Mouse (Mus musculus) liver, embryonic 16.5 days (tissue): ENCODE measurements at regions not wholly inside any gene's neighbourhood (a gene's known extent, or its start where the extent isn't known, plus 50 kb on each side); places are given as distances from the start of the nearest gene placed in this dataset.
A peak's percentile ranks its signal among the peaks of the same experiment; 100 is the strongest.

Source experiments
- ATAC-seq: fragments of 200-750 bp; cut with Nextera tagmentation; 2 replicates; pipeline ENCODE4 v1.8.0; 2017; ENCODE audit warnings: low read depth, mild to moderate bottlenecking, moderate number of reproducible peaks, moderate library complexity
- H3K27ac ChIP-seq: fragments of 300-500 bp; sonication (generic); 2 replicates; pipeline ENCODE4 v1.5.1; 2014; ENCODE audit warnings: mild to moderate bottlenecking, low read length
- H3K27me3 ChIP-seq: fragments of 300-500 bp; sonication (generic); 2 replicates; pipeline ENCODE4 v1.6.1; 2014; ENCODE audit warnings: low read depth, low read length, mixed read lengths; ENCODE audit not compliant: control insufficient read depth, insufficient read depth
- H3K36me3 ChIP-seq: fragments of 300-500 bp; sonication (generic); 2 replicates; pipeline ENCODE4 v1.6.1; 2014; ENCODE audit warnings: mild to moderate bottlenecking; ENCODE audit not compliant: control insufficient read depth, insufficient read depth
- H3K4me1 ChIP-seq: fragments of 300-500 bp; sonication (generic); 2 replicates; pipeline ENCODE4 v1.6.1; 2014; ENCODE audit warnings: low read depth, low read length, mixed read lengths; ENCODE audit not compliant: control insufficient read depth
- H3K4me2 ChIP-seq: fragments of 300-500 bp; sonication (generic); 2 replicates; pipeline ENCODE4 v1.6.1; 2014; ENCODE audit warnings: low read depth, low read length, mixed read lengths
- H3K4me3 ChIP-seq: fragments of 300-500 bp; sonication (generic); 2 replicates; pipeline ENCODE4 v1.5.1; 2014; ENCODE audit warnings: low read depth, mild to moderate bottlenecking, low read length
- H3K9ac ChIP-seq: fragments of 300-500 bp; sonication (generic); 2 replicates; pipeline ENCODE4 v1.6.1; 2014; ENCODE audit warnings: low read depth, low read length
- H3K9me3 ChIP-seq: fragments of 300-500 bp; sonication (generic); replicated peaks from 2 replicates; pipeline ENCODE4 v1.6.1; 2016; ENCODE audit warnings: low read length; ENCODE audit not compliant: control insufficient read depth
- WGBS: fragments of 180-500 bp; shearing (Covaris S2); extraction: QIAGEN DNeasy Blood & Tissue Kit; methylation state at CpG from one replicate; pipeline ENCODE4 v1.1.7; 2014; ENCODE audit not compliant: insufficient replicate concordance; 5-methylcytosine and 5-hydroxymethylcytosine counted together

DNA sequence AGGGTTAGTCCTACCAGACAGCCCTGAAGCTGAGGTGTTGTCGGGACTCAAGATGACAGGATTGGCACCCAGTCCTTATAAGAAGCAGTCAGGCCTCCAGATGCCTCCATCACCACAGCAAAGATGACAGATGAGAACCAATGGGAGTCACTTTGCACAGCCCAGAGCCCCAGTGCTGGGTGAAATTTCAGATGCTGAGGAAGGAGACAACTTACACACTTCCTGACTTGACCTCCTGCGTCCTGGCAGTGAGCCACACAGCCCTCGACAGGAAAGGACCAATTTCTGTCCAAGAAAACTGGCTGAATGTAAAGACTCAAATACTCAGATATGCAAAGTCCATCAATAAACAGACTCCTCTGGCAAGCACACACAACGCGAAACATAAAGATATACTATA lies 67.6 kb upstream of the Intu start:
- no peak for ATAC-seq
- no peak overlapping the region for H3K4me2 ChIP-seq
- 44% methylated on average over 5 of the region's 5 CpGs for WGBS

GRCm38 (mm10) chr3:40470101-40470500 lies 61.0 kb upstream of the Intu start:
- Histone ChIP-seq H3K9ac (no peak overlapping the region), H3K27ac (no peak overlapping the region), H3K4me3 (no peak overlapping the region), H3K36me3 (no peaks in the 10 kb centered on the region), H3K4me2 (no peak overlapping the region), H3K27me3 (no peaks in the 10 kb centered on the region), H3K9me3 (no peaks in the 10 kb centered on the region), H3K4me1 (no peaks in the 10 kb centered on the region)
- ATAC-seq, result no peak
- 39% methylated on average over 6 of the region's 6 CpGs for WGBS

More for the DNA sequence above, 67.6 kb upstream of the Intu start:
- Histone ChIP-seq H3K4me3 (no peak overlapping the region), H3K36me3 (no peaks in the 10 kb centered on the region), H3K9ac (no peak overlapping the region), H3K27ac (no peak overlapping the region), H3K27me3 (no peaks in the 10 kb centered on the region), H3K4me1 (no peaks in the 10 kb centered on the region), H3K9me3 (no peaks in the 10 kb centered on the region)

GRCm38 (mm10) chr3:40472766-40473165 lies 58.3 kb upstream of the Intu start:
- H3K9me3 ChIP-seq, result no peaks in the 10 kb centered on the region
- no peak overlapping the region for H3K4me2 ChIP-seq
- WGBS, result 78% methylated on average over 6 of the region's 6 CpGs
- ATAC-seq, result no peak
- no peak overlapping the region for H3K27ac ChIP-seq
- H3K9ac ChIP-seq, result no peak overlapping the region
- H3K36me3 ChIP-seq, result no peaks in the 10 kb centered on the region
- H3K4me3 ChIP-seq, result no peak overlapping the region
- no peaks in the 10 kb centered on the region for H3K27me3 ChIP-seq
- H3K4me1 ChIP-seq, result no peaks in the 10 kb centered on the region

- peak; percentile 86 for ATAC-seq
Measured at GRCm38 (mm10) chr3:40480258-40480951, 50.7 kb upstream of the Intu start.

More at GRCm38 (mm10) chr3:40480258-40480951, 50.7 kb upstream of the Intu start:
- WGBS, result 21% methylated on average over 15 of the region's 15 CpGs
- Histone ChIP-seq H3K27ac (no peak overlapping the region), H3K4me3 (no peak overlapping the region), H3K4me1 (no peaks in the 10 kb centered on the region), H3K9me3 (no peaks in the 10 kb centered on the region), H3K9ac (no peak overlapping the region), H3K4me2 (no peak overlapping the region), H3K36me3 (no peaks in the 10 kb centered on the region), H3K27me3 (no peaks in the 10 kb centered on the region)
